Mouse (Mus musculus): ENCODE measurements around the gene Adamts6.

The Adamts6 gene

DNA sequence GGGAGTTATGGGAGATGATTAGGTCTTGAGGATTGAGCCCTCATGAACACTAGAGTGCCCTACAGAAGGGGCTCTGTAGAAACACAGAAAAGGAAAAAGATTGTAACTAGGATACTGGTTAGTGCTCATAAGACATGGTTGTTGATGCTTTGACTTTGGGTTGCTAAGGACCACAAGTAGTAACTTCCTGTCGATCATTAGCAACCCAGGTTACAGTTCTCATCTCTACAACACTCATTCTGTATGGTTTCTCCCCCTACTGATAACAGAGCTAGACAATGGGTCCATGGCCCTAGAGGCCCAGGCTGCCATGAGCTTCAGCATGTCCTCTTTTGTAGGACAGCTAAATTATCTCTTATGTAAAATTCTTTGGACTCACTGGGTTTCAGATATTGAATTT lies 227.4 kb downstream of the Adamts6 start:
- no peak for DNase-seq (ENCODE audit: low read depth in 1 of 2, low spot score in 2 of 2)

DNA sequence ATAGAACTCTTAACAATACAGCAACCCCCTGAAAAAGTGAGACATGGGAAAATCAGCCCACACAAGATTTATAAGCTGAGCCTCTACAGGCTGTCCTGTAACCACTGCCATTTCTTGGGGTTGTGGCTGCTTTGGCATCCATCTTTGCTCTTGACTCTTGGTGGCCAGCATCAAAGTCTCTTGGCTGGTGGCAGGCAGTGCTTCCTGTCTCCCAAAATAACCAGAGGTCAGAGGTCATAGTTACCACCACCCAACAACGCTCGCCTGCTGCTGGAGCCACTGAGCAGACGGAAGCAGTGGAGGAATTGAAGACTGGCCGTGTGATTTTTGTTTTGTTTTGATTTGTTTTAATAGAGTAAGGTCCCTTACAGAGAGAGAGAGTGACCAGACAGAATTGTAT lies 228.5 kb downstream of the Adamts6 start:
- DNase-seq (ENCODE audit: low read depth in 1 of 2, low spot score in 2 of 2), result no peak

DNA sequence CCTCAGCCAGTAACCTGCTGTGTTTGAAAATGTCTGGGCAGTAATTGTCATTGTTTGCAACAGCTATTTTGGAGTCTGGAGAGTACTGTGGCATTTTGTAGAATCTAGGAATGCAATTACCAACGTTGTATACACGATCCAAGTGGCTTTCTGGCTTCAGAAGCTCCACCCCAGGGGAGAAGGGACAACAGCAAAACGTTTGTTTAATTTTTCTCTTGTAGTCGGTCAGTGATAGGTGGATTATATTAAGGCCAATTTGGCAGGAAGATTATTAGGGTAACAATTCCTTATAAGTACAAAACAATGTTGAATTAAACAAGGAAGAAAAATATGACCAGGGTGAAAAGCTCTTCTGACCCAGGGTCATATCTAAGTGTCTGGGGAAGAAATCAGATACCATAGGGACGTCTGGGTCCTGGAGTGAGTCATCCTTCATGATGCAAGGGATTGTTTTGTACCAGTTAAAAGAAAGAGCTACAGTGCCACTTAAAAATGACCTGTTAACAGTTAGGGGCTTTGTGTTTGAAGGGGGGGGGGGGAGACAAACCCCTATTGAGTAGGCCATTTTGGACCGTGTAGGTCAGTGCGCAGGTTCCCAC lies 229.2 kb downstream of the Adamts6 start:
- DNase-seq (ENCODE audit: low read depth in 1 of 2, low spot score in 2 of 2), result no peak

DNA sequence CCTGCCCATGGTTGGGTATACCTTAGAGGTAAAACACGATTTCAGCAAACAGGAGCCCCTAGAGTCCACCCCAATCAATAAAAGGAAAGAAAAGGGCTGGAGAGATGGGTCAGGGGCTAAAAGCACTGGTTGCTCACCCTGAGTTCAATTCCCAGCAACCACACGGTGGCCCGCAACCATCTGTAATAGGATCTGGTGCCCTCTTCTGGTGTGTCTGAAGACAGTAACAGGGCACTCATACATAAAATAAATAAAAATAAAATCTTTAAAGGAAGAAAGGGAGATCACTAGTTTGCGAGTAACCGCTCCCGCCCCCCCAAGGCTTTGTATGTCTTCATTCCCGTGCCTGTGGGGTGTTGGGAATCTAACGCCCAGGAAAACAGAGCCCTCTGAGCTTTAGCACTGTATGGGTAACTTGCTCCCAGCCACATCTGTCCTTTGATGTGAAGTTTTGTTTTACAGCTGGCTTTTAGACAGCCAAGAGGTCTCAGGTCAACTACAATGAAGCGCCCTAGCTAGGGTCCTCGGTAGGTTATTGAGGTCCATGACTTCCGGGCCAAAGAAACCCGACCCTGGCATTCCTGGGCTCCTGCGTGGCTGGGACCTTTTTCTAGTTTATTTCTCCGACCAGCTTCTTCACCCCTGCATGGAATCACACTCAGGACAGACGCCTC lies 230.1 kb downstream of the Adamts6 start:
- DNase-seq (ENCODE audit: low read depth in 1 of 2, low spot score in 2 of 2), result no peak

DNA sequence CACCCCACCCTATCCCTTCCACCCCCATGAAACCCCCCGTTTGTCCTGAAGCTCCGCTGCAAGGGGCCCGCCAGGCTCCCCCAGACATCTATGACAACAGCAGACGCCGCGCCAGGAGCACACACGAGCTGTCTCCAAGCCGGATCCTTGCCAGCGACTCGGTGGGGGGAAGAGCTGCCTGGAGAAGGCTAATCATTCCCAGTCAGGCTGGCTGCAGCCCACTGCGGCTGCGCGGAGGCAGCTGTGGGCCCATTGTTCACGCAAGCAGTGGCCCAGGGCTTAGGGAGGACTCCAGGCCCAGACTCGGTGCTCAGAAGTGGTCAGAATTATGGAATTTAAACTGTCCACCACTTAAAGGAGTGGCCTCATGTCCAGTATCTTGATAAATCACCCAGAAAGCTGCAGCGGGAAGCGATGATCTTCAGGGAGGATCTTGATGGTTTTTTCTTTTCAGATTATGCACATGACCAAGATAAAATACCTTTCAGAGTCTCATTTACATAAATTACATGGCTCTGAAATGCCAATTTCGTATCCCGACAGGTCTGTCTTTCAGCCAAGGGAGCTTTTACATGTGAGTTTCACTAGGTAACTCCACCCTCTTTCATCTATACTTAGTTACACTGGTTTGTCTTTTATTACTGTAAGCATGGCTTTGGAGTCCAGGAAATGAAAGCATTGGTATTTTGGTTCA lies 230.8 kb downstream of the Adamts6 start:
- no peak for DNase-seq (ENCODE audit: low read depth in 1 of 2, low spot score in 2 of 2)

DNA sequence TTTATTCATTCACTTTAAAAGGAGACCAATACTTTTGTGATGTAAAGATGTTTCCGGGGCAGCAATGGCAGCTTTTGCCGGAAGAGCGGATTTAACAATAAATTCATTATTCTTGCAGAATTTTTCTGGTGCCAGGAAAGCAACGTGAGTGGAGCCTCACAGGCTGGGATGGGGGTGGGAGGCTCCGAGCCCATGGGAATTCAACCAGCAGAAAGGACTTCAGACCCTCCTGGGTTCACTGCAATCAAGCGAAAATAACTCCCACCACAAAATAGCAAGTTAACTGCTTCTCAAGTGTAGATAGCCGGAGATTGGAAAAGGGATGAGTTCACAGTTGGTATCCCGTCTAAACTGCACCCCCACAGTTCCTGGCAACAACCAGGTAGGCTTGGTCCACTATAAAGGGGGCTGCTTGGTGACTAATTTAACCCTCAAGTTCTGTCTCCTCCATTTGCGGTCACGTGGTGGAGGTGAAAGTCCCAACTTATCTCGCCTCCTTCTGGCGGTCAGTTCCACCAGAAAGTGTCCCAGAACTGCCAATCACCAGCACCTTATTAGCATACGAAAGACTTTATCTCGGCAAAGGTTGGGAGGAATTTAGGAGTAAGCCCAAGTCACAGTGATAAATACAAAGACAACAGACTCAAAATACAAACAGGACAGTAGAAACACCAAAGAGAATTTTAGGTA lies 231.5 kb downstream of the Adamts6 start:
- DNase-seq (ENCODE audit: low read depth in 1 of 2, low spot score in 2 of 2), result no peak

DNA sequence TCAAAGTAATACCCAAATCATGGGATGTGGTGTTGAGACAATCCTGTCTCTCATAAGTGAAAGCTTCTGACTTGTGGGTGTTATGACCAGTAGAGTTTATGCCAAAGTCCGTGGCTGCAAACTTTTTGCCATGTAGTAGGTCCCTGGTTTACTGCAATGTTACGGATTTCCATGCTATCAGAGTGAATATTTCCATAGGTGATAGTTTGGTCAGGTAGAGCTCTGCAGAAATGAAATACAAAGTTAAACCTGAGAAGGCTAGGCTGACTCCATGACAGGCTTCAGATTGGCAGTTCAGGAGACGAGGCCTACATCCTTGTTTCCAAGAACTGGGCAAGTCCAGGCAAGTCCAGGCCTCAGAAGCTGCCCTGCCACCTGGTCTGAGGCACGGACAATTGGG lies 232.3 kb downstream of the Adamts6 start:
- no peak for DNase-seq (ENCODE audit: low read depth in 1 of 2, low spot score in 2 of 2)

DNA sequence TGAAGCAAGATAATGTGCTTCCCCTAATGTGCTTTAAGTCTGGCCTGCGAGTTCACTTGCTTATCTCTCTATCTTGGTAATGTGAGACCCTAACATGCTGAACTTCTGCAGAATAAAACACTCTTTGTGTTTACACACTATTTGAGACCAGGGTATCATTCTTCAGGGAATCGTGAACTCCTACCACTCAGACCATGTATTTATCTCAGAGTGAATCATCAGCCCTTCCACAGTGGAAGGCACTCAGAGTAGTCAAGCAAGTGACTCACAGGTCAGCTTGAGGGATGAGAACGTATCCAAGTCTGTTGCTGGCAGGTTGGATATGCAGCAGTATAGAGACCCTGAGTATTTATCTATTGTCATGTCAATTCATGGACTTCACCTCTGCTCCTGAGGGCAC lies 232.8 kb downstream of the Adamts6 start:
- DNase-seq (ENCODE audit: low read depth in 1 of 2, low spot score in 2 of 2), result no peak

DNA sequence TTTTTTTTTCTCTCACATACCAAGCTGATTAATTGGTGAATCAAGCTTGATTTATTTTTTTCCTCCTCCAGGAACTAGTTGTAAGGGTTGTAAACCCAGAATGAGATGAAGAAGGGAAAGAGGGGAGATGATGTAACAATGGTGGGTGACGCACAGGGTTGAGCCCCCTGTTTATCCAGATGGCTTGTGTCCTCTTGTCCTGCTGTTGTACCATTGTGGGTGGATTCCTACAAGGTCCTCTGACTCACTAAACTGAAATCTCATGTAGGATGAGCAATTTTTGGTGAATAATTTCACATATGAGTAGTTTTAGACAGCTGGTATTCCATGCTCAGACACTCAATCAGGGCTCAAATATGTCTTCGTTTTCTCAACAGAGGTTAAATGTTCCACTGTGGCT lies 233.9 kb downstream of the Adamts6 start:
- DNase-seq (ENCODE audit: low read depth in 1 of 2, low spot score in 2 of 2), result no peak

DNA sequence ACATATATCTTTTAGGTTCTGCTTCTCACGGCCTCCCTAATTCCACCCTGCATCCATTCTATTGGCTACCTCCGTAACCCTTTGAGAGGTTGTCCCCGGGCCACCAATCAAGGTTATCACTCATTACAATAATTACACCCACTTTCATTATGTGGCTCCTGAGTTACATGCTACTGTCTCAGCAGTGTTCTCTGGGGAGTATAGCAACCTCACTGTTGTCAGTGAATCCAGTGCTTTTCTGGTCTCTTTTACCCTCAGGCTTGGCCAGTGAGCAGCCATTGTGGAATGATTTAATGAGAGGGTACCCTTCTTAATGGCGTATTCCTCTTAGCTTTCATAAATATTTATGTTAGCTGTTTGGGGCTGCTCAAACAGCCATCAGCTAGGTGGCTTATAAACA lies 238.0 kb downstream of the Adamts6 start:
- no peak for DNase-seq (ENCODE audit: low read depth in 1 of 2, low spot score in 2 of 2)

DNA sequence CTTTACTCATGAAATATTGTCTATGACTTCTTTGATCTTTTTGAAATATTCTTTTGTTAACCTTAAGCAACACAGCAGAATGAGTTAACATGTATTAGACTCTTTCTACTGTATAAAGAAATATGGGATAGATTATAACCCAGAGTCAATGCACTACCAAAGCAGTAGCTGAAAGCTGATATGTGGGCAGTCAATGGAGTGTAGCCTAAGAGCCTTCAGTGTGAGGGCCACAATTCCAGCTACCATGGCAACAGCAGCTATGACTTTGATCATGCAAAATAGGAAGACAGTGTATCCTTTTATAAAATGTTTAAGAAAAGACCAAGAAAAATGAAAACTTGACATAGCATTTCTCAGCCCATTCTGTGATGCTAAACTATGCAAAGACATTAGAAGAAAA lies 241.6 kb downstream of the Adamts6 start:
- no peak for DNase-seq (ENCODE audit: low read depth in 1 of 2, low spot score in 2 of 2)

DNA sequence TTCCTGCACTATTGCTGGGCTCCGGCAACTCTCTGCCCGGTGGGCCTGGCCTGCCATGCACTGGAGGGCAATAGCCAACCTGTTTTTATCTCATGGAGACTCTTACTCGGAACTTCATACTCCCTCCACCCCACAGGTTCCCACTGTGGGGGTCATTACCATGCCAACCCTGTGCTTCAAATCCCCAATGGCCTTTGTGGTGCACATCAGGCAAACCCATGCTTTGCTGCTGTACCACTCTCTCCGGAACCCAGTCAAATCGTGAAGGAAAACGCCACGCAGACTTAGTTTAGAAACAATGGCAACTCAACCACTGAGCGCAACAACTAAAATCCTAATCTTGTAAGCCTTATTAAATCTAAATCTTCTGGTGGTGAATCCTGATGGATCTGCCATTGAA lies 244.2 kb downstream of the Adamts6 start:
- no peak for DNase-seq (ENCODE audit: low read depth in 1 of 2, low spot score in 2 of 2)

DNA sequence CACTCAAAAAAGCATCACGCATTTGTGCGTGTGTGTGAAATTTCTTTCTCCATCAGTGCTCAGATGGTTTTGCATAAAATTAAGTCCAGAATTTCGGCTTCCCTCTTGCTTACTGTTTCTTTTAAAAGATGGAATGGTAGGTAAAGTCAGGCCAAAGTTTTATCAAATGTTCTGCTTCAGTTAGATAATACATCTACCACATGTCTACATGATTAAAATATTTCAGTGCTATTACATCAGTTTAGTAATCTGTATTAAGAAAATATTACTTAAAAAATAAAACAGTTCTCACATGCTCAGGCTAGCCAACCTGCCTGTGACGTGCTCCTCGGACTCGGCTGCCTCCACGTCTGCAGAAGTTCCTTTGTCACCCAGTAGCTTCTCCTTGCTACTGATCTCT lies 245.1 kb downstream of the Adamts6 start:
- no peak for DNase-seq (ENCODE audit: low read depth in 1 of 2, low spot score in 2 of 2)

DNA sequence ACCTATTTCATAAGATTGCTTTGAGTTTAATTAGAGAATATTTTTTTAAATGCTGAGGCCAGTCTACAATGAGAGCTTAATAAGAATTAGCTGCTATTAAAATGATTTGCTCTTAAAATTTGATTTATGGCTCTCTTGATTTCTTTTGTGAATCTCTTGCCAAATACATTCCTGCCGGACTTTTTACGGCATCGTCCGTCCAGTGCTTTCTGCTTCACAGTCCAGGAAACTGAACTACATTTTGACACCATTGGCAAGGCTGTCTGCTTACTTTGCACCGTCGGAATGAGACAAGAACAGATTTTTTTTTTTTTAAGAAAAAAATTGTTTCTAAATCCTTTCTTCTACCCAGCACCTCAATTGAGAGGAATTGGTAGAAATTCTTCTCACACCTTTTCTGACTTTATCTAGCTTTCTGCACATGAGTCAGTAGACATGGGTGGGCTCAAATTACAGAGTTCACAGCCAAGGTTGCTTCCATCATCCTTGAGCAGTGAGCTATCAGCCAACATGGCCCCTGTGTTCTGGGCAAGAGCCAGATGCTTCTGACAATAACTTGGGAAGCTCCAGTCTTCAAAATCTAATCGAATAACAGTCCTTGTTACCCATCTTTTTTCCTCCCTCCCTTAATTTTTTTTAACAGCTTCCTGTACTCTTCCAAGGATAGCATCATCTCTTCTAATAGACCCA lies 246.3 kb downstream of the Adamts6 start:
- DNase-seq (ENCODE audit: low read depth in 1 of 2, low spot score in 2 of 2), result no peak

DNA sequence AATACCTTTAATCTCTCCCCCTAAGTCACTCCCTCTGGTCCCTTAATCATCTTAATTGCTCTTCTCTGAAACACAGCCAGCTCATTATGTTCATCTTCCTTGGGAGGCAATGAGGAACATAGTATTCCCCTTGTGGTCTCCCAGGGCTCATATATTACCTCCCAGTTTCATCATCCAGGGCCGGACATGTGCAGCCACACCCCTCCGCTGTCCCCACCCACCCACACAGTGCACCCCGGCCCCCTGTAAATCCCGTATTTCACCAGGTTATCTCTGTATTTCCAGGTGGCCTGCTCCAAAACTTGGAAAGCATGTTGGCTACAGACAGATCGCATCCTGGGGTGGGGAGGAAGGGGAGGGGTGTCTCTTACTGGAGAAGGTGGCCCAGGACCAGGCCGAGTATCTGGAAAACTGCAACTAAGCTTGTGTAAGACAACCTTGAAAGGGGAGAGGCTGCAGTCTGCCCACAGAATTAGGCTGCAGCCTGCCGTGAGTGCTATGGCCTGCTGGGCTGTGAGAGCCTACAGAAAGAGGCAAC lies 253.3 kb downstream of the Adamts6 start:
- DNase-seq (ENCODE audit: low read depth in 1 of 2, low spot score in 2 of 2), result no peak

DNA sequence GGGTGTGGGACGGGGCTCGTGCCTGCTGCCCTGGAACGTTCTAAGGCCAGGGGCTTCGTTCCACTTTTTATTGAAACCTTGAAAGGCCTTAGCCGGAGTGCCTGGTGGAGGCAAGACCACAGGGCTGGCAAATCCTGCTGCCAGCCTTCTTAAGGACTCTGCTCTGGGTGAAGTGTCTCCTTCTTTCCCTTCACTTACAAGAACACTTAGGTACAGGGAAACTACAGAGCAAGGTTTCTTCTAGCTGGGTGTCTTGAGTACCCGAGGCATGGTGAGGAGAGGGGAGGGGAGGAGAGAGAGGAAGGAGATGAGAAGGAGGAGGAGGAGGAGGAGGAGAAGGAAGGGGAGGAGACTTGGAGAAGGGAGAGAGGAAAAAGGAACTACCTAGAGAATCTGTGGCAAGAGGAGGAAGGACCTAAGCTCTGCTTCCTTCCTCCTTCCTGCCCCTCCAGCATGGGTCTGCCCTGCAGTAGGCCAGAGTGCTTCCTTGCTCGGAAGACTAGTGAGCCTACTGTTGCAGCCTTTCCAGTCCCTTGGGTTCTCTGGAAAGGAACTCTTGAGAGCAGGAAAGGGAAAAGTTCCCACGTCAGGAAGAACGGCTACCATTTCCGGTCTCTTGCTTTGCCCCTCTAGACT lies 254.6 kb downstream of the Adamts6 start:
- DNase-seq (ENCODE audit: low read depth in 1 of 2, low spot score in 2 of 2), result no peak

DNA sequence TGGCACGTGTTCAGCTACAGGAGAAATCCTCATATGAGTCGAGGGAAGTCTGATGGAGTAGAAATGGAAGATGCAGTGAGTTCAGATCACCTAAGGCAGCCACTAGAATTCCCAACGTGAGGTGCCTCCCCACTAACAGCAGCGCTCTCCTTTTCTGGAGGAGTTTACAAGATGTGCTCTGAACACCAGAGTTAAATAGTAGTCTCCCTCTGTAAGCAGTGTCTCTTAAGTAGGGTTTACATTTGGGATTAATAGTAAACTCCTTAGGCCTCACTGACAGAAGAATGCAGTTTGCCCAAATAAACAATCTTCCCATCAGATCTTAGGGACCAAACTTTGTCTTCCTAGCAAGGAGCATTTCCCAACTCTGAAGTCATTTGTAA lies 255.1 kb downstream of the Adamts6 start:
- DNase-seq (ENCODE audit: low read depth in 1 of 2, low spot score in 2 of 2), result no peak

Measured in monocyte, adult 2 months (primary cell).